Mouse (Mus musculus) kidney, postnatal 25 days (tissue): ENCODE data around the gene Fgfr2.

ENCODE experiments used
- DNase-seq, 2 experiments: peaks; one replicate each; pipeline ENCODE4 v3.0.0; 2021; ENCODE audit warnings: mixed read lengths in 2 of 2

Fgfr2 gene

GRCm38 (mm10) chr7:130636274-130636673 is 2486.9 kb downstream of the Fgfr2 start:
- no peak for DNase-seq

- DNase-seq = no peak
These were observed 2487.9 kb downstream of the Fgfr2 start for GRCm38 (mm10) chr7:130635212-130635611.

- peak; percentile 71 to 88 for DNase-seq
These were observed 2488.8 kb downstream of the Fgfr2 start for GRCm38 (mm10) chr7:130634259-130634871.

- no peak for DNase-seq
These were observed 2490.8 kb downstream of the Fgfr2 start for GRCm38 (mm10) chr7:130632379-130632732.

GRCm38 (mm10) chr7:130631553-130632378 is 2491.4 kb downstream of the Fgfr2 start:
- DNase-seq = peak; percentile 85 to 86

GRCm38 (mm10) chr7:130630956-130631355 is 2492.2 kb downstream of the Fgfr2 start:
- DNase-seq = no peak

- DNase-seq = no peak
These were observed 2493.2 kb downstream of the Fgfr2 start for GRCm38 (mm10) chr7:130629999-130630398.

GRCm38 (mm10) chr7:130628601-130629000 is 2494.5 kb downstream of the Fgfr2 start:
- no peak for DNase-seq

- no peak for DNase-seq
These were observed 2497.8 kb downstream of the Fgfr2 start for GRCm38 (mm10) chr7:130625361-130625760.

GRCm38 (mm10) chr7:130624299-130624698 is 2498.9 kb downstream of the Fgfr2 start:
- DNase-seq = no peak

- no peak for DNase-seq
These were observed 2500.8 kb downstream of the Fgfr2 start for GRCm38 (mm10) chr7:130622359-130622758.

GRCm38 (mm10) chr7:130621953-130622352 is 2501.2 kb downstream of the Fgfr2 start:
- peak; percentile 59 for DNase-seq

- DNase-seq = no peak
These were observed 2502.1 kb downstream of the Fgfr2 start for GRCm38 (mm10) chr7:130621068-130621467.

- no peak for DNase-seq
These were observed 2505.6 kb downstream of the Fgfr2 start for GRCm38 (mm10) chr7:130617591-130617990.

GRCm38 (mm10) chr7:130613973-130614372 is 2509.2 kb downstream of the Fgfr2 start:
- DNase-seq = no peak

- no peak for DNase-seq
These were observed 2516.2 kb downstream of the Fgfr2 start for GRCm38 (mm10) chr7:130606958-130607357.

- DNase-seq = peak in 1 of 2 experiments; percentile 58
These were observed 2518.0 kb downstream of the Fgfr2 start for GRCm38 (mm10) chr7:130605111-130605510.

GRCm38 (mm10) chr7:130604390-130604789 is 2518.8 kb downstream of the Fgfr2 start:
- no peak for DNase-seq

GRCm38 (mm10) chr7:130603556-130603955 is 2519.6 kb downstream of the Fgfr2 start:
- no peak for DNase-seq

GRCm38 (mm10) chr7:130602804-130603203 is 2520.3 kb downstream of the Fgfr2 start:
- DNase-seq = no peak

- no peak for DNase-seq
These were observed 2522.6 kb downstream of the Fgfr2 start for GRCm38 (mm10) chr7:130600546-130600945.

GRCm38 (mm10) chr7:130600074-130600473 is 2523.1 kb downstream of the Fgfr2 start:
- no peak for DNase-seq

- no peak for DNase-seq
These were observed 2525.6 kb downstream of the Fgfr2 start for GRCm38 (mm10) chr7:130597546-130597945.
